Mouse (Mus musculus): ENCODE results near the gene BC004004. TPM values are rescaled to one million over a fixed set of nuclear protein-coding genes. Genes with fewer than 3 reads are reported as not detected.

Gene BC004004
- total and polyA plus RNA-seq, 3 experiments = 81.8 to 86.3 TPM; not detected in 1

DNA sequence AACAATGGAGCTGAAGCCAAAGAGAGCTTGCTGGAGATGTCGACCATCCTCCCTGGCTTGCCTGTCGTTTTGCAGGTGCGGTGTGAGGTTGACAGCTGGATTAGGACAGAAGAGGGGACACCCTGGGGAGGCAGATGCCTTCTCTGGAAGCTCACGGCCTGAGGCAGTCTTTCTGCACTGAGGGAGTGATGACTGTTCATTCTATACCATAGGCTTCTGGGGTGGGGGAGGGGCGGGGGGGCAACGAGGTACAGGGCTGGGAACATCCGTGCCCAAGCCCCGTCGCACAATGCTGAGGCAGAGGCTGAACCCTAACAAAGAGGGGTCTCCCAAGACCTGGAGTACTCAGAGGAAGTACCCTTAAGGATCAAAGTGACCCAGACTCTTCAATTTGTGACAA lies 88.3 kb downstream of the BC004004 start:
- H3K79me2 ChIP-seq (ENCODE audit: control insufficient read depth, insufficient read depth, low read length, poor library complexity) = no peaks in the 10 kb centered on the region
- no peak overlapping the region for H3K27ac ChIP-seq (ENCODE audit: control insufficient read depth, low read depth, low read length)
- H3K9ac ChIP-seq (ENCODE audit: control insufficient read depth, low read depth, low read length, poor library complexity, severe bottlenecking) = no peak overlapping the region

DNA sequence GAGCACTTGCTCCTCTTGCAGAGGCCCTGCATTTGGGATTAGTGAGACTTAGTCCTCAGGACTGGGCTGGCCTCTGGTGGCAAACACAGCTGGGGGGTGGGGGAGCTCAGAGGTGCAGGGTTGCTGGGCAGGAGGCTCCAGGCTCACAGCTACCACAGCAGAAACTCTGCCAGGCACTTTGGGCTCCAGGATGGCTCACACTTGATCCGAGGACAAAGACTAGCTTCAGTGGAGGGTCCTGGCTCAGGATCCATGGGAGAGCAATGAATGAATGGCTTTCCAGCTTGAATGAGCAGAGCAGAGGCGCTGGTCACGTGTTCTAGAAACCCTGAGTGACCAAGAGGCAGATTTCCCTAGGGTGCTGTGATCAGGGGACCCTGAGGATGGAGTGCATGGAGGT lies 90.3 kb downstream of the BC004004 start:
- no peak for DNase-seq (ENCODE audit: low read depth, low spot score)
- peaks cover 0 to 10% of the 10 kb centered on the region in 2 experiments; a peak in 2 of 4 replicates for H3K4me1 ChIP-seq (ENCODE audit: control insufficient read depth in 1 of 2, insufficient read depth in 2 of 2, low read length in 2 of 2)
- H3K36me3 ChIP-seq (ENCODE audit: control insufficient read depth in 1 of 2, insufficient read depth in 2 of 2, low read length in 2 of 2) = peaks cover 0 to 9% of the 10 kb centered on the region in 2 experiments; a peak in 2 of 4 replicates
- peaks cover 2% of the 10 kb centered on the region in 2 experiments; a peak in 2 of 4 replicates for H3K27me3 ChIP-seq (ENCODE audit: control insufficient read depth in 1 of 2, insufficient read depth in 2 of 2, low read length in 2 of 2)
- H3K4me3 ChIP-seq (ENCODE audit: control insufficient read depth in 1 of 2, insufficient read depth in 1 of 2, low read depth in 2 of 2, low read length in 2 of 2) = no peak overlapping the region
- H3K79me2 ChIP-seq (ENCODE audit: control insufficient read depth, insufficient read depth, low read length, poor library complexity) = no peaks in the 10 kb centered on the region
- no peak overlapping the region for H3K9ac ChIP-seq (ENCODE audit: control insufficient read depth, low read depth, low read length, poor library complexity, severe bottlenecking)
- no peaks in the 10 kb centered on the region for H3K9me3 ChIP-seq (replicated peaks; ENCODE audit: insufficient read depth, low read length)
- TF ChIP-seq UBTF (IDR thresholded peaks at IDR 0.05; ENCODE audit: borderline replicate concordance, insufficient read depth, low read depth, low read length) (no peak), CHD1 (IDR thresholded peaks at IDR 0.05; ENCODE audit: low read depth, low read length) (no peak), USF1 (IDR thresholded peaks at IDR 0.05; ENCODE audit: low read depth, low read length) (no peak), KAT2A (conservative IDR thresholded peaks at IDR 0.05; ENCODE audit: low read depth, low read length) (no peak)
- H3K27ac ChIP-seq (ENCODE audit: control insufficient read depth, low read depth, low read length) = no peak overlapping the region

More for the DNA sequence above, 88.3 kb downstream of the BC004004 start:
- no peak for DNase-seq (ENCODE audit: low read depth, low spot score)
- peaks cover 0 to 9% of the 10 kb centered on the region in 2 experiments; a peak in 2 of 4 replicates for H3K36me3 ChIP-seq (ENCODE audit: control insufficient read depth in 1 of 2, insufficient read depth in 2 of 2, low read length in 2 of 2)
- peaks cover 0 to 9% of the 10 kb centered on the region in 2 experiments; a peak in 2 of 4 replicates for H3K4me1 ChIP-seq (ENCODE audit: control insufficient read depth in 1 of 2, insufficient read depth in 2 of 2, low read length in 2 of 2)
- peaks cover 2% of the 10 kb centered on the region in 2 experiments; a peak in 2 of 4 replicates for H3K27me3 ChIP-seq (ENCODE audit: control insufficient read depth in 1 of 2, insufficient read depth in 2 of 2, low read length in 2 of 2)
- H3K9me3 ChIP-seq (replicated peaks; ENCODE audit: insufficient read depth, low read length) = no peaks in the 10 kb centered on the region
- no peak overlapping the region for H3K4me3 ChIP-seq (ENCODE audit: control insufficient read depth in 1 of 2, insufficient read depth in 1 of 2, low read depth in 2 of 2, low read length in 2 of 2)
- no peak for TF ChIP-seq ZNF384 (IDR thresholded peaks at IDR 0.05; ENCODE audit: low read depth, low read length)
- no peak for TF ChIP-seq USF2 (IDR thresholded peaks at IDR 0.05; ENCODE audit: borderline replicate concordance in 1 of 2, insufficient read depth in 1 of 2, low read depth in 1 of 2, low read length in 2 of 2)

DNA sequence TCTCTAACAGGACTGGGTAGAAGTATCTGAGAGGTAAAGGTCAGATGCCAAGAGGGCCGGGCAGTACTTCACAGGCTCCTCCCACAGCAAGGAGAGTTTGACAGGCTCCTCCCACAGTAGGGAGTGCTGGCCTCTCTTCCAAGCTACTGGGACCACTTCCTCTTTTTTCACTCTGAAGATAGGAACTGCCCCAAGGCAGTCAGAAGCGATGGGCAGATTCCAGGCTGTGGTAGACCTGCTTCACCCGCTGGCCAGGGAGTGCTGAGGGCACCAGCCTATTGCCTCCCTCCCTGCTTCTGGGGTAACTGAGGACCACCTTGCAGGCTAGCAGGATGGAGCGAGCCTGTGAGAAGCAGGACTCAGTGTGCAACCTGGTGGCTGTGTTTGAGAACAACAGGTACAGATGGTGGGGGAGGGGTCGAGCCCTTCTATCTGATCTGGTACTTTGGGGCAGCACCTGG lies 92.2 kb downstream of the BC004004 start, which contains the start of gene Fgd2:
Gene Fgd2, plus strand, starts transcription at position 154 of the 461 bp plus-strand sequence.
- DNase-seq (ENCODE audit: low read depth, low spot score) = peak; percentile 83
- TF ChIP-seq ELF1 (IDR thresholded peaks at IDR 0.05; ENCODE audit: low read depth, low read length) (0 out of 2 replicates have a peak, but pooled peaks have one; percentile 8), POLR2A (IDR thresholded peaks at IDR 0.05; ENCODE audit: control insufficient read depth in 1 of 2, insufficient read depth in 1 of 2, low read depth in 1 of 2, low read length in 2 of 2, poor library complexity in 1 of 2) (no peak), CTCF (IDR thresholded peaks at IDR 0.05 in 2 of 3, conservative IDR thresholded peaks at IDR 0.05 in 1 of 3; ENCODE audit: control insufficient read depth in 1 of 3, insufficient read depth in 1 of 3, low read depth in 2 of 3, low read length in 3 of 3, poor library complexity in 1 of 3, severe bottlenecking in 1 of 3) (0 out of 6 replicates have a peak, but pooled peaks of 1 of the 3 experiments have one; percentile 6)
- H3K4me1 ChIP-seq (ENCODE audit: control insufficient read depth in 1 of 2, insufficient read depth in 2 of 2, low read length in 2 of 2) = peaks cover 0 to 10% of the 10 kb centered on the region in 2 experiments; a peak in 2 of 4 replicates

More for the DNA sequence above, 92.2 kb downstream of the BC004004 start, which contains the start of gene Fgd2:
- no peaks in the 10 kb centered on the region for H3K9me3 ChIP-seq (replicated peaks; ENCODE audit: insufficient read depth, low read length)
- H3K79me2 ChIP-seq (ENCODE audit: control insufficient read depth, insufficient read depth, low read length, poor library complexity) = no peaks in the 10 kb centered on the region
- no peak within 1 kb of the TSS for H3K9ac ChIP-seq (ENCODE audit: control insufficient read depth, low read depth, low read length, poor library complexity, severe bottlenecking)
- H3K36me3 ChIP-seq (ENCODE audit: control insufficient read depth in 1 of 2, insufficient read depth in 2 of 2, low read length in 2 of 2) = peaks cover 0 to 9% of the 10 kb centered on the region in 2 experiments; a peak in 2 of 4 replicates
- H3K27me3 ChIP-seq (ENCODE audit: control insufficient read depth in 1 of 2, insufficient read depth in 2 of 2, low read length in 2 of 2) = 0 out of 4 replicates have a peak, but pooled peaks cover 0 to 2% of the 10 kb centered on the region in 2 experiments
- no peak within 1 kb of the TSS for H3K4me3 ChIP-seq (ENCODE audit: control insufficient read depth in 1 of 2, insufficient read depth in 1 of 2, low read depth in 2 of 2, low read length in 2 of 2)
- H3K27ac ChIP-seq (ENCODE audit: control insufficient read depth, low read depth, low read length) = no peak within 1 kb of the TSS

All from MEL (cell line).